Mouse (Mus musculus): ENCODE measurements around the gene Vstm4. TPM values are rescaled to one million over a fixed set of nuclear protein-coding genes. Genes with fewer than 3 reads are reported as not detected.

Gene Vstm4
- polyA plus RNA-seq, 1 experiment from 2014 or later: 35.4 TPM

- no peak for ATAC-seq (ENCODE audit: low FRiP score, low TSS enrichment)
- Histone ChIP-seq H3K4me3 (ENCODE audit: low read length) (no peak overlapping the region), H3K27ac (ENCODE audit: low read depth, low read length) (no peak overlapping the region), H3K4me2 (replicated peaks; ENCODE audit: low read depth, low read length) (no peak overlapping the region), H3K27me3 (ENCODE audit: control insufficient read depth, insufficient read depth, low read length) (no peaks in the 10 kb centered on the region), H3K4me1 (ENCODE audit: control insufficient read depth, insufficient read depth, low read length) (peaks cover 6% of the 10 kb centered on the region; the same call in 1 of the 2 replicates), H3K9ac (ENCODE audit: low read depth, low read length) (no peak overlapping the region), H3K9me3 (ENCODE audit: control insufficient read depth, low read length) (no peaks in the 10 kb centered on the region), H3K36me3 (ENCODE audit: control insufficient read depth, insufficient read depth, low read length) (no peaks in the 10 kb centered on the region)
- WGBS: 83% methylated on average over 3 of the region's 3 CpGs
Measured at GRCm38 (mm10) chr14:32903203-32903602, 46.6 kb downstream of the Vstm4 start.

GRCm38 (mm10) chr14:32906545-32906944 lies 50.0 kb downstream of the Vstm4 start:
- no peaks in the 10 kb centered on the region for H3K4me1 ChIP-seq (ENCODE audit: control insufficient read depth, insufficient read depth, low read length)
- H3K9me3 ChIP-seq (ENCODE audit: control insufficient read depth, low read length): no peaks in the 10 kb centered on the region
- no peaks in the 10 kb centered on the region for H3K27me3 ChIP-seq (ENCODE audit: control insufficient read depth, insufficient read depth, low read length)
- no peak for ATAC-seq (ENCODE audit: low FRiP score, low TSS enrichment)
- no peak overlapping the region for H3K9ac ChIP-seq (ENCODE audit: low read depth, low read length)
- no peak overlapping the region for H3K27ac ChIP-seq (ENCODE audit: low read depth, low read length)
- no peak overlapping the region for H3K4me3 ChIP-seq (ENCODE audit: low read length)
- H3K36me3 ChIP-seq (ENCODE audit: control insufficient read depth, insufficient read depth, low read length): no peaks in the 10 kb centered on the region
- 89% methylated on average over 3 of the region's 3 CpGs for WGBS
- H3K4me2 ChIP-seq (replicated peaks; ENCODE audit: low read depth, low read length): no peak overlapping the region

- WGBS: 77% methylated on average over 6 of the region's 6 CpGs
- no peak for ATAC-seq (ENCODE audit: low FRiP score, low TSS enrichment)
- H3K27me3 ChIP-seq (ENCODE audit: control insufficient read depth, insufficient read depth, low read length): no peaks in the 10 kb centered on the region
Measured at GRCm38 (mm10) chr14:32909112-32909511, 52.6 kb downstream of the Vstm4 start.

GRCm38 (mm10) chr14:32911187-32911586 lies 54.6 kb downstream of the Vstm4 start:
- 94% methylated on average over 4 of the region's 4 CpGs for WGBS
- no peak overlapping the region for H3K4me2 ChIP-seq (replicated peaks; ENCODE audit: low read depth, low read length)
- no peaks in the 10 kb centered on the region for H3K9me3 ChIP-seq (ENCODE audit: control insufficient read depth, low read length)
- H3K9ac ChIP-seq (ENCODE audit: low read depth, low read length): no peak overlapping the region
- no peak overlapping the region for H3K27ac ChIP-seq (ENCODE audit: low read depth, low read length)
- no peaks in the 10 kb centered on the region for H3K36me3 ChIP-seq (ENCODE audit: control insufficient read depth, insufficient read depth, low read length)
- no peaks in the 10 kb centered on the region for H3K27me3 ChIP-seq (ENCODE audit: control insufficient read depth, insufficient read depth, low read length)
- ATAC-seq (ENCODE audit: low FRiP score, low TSS enrichment): no peak
- no peak overlapping the region for H3K4me3 ChIP-seq (ENCODE audit: low read length)
- no peaks in the 10 kb centered on the region for H3K4me1 ChIP-seq (ENCODE audit: control insufficient read depth, insufficient read depth, low read length)

More at GRCm38 (mm10) chr14:32909112-32909511, 52.6 kb downstream of the Vstm4 start:
- no peak overlapping the region for H3K4me3 ChIP-seq (ENCODE audit: low read length)
- no peaks in the 10 kb centered on the region for H3K9me3 ChIP-seq (ENCODE audit: control insufficient read depth, low read length)
- H3K4me1 ChIP-seq (ENCODE audit: control insufficient read depth, insufficient read depth, low read length): no peaks in the 10 kb centered on the region
- H3K27ac ChIP-seq (ENCODE audit: low read depth, low read length): no peak overlapping the region
- H3K9ac ChIP-seq (ENCODE audit: low read depth, low read length): no peak overlapping the region
- no peak overlapping the region for H3K4me2 ChIP-seq (replicated peaks; ENCODE audit: low read depth, low read length)
- no peaks in the 10 kb centered on the region for H3K36me3 ChIP-seq (ENCODE audit: control insufficient read depth, insufficient read depth, low read length)

GRCm38 (mm10) chr14:32915360-32915759 lies 58.8 kb downstream of the Vstm4 start:
- no peak overlapping the region for H3K9ac ChIP-seq (ENCODE audit: low read depth, low read length)
- no peaks in the 10 kb centered on the region for H3K9me3 ChIP-seq (ENCODE audit: control insufficient read depth, low read length)
- no peak overlapping the region for H3K4me2 ChIP-seq (replicated peaks; ENCODE audit: low read depth, low read length)
- H3K4me3 ChIP-seq (ENCODE audit: low read length): no peak overlapping the region
- no peak for ATAC-seq (ENCODE audit: low FRiP score, low TSS enrichment)
- H3K27ac ChIP-seq (ENCODE audit: low read depth, low read length): peak overlapping the region; percentile 55
- no peaks in the 10 kb centered on the region for H3K27me3 ChIP-seq (ENCODE audit: control insufficient read depth, insufficient read depth, low read length)
- no peaks in the 10 kb centered on the region for H3K4me1 ChIP-seq (ENCODE audit: control insufficient read depth, insufficient read depth, low read length)
- no peaks in the 10 kb centered on the region for H3K36me3 ChIP-seq (ENCODE audit: control insufficient read depth, insufficient read depth, low read length)
- 60% methylated on average over 2 of the region's 2 CpGs for WGBS

DNA sequence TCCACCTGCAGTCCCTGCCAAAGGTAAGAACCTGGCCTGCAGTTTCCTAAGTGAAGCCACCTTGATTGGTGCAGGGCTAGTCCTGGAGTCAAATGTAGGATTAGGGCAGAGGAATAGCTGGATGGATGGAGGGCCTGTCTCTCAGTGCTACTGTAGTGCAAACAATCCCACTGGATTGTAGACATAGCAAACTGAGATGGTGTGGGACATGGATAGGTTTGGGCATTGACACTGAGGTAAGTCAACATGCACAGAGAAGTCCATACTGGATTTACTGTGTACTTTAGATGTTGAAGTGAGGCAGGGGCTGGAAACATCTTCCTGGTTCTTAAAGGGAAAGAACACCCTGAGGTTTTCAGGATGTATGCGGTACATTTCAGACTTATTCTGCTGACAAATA lies 61.4 kb downstream of the Vstm4 start:
- Histone ChIP-seq H3K9me3 (ENCODE audit: control insufficient read depth, low read length) (no peaks in the 10 kb centered on the region), H3K4me2 (replicated peaks; ENCODE audit: low read depth, low read length) (no peak overlapping the region), H3K36me3 (ENCODE audit: control insufficient read depth, insufficient read depth, low read length) (no peaks in the 10 kb centered on the region), H3K9ac (ENCODE audit: low read depth, low read length) (no peak overlapping the region), H3K27ac (ENCODE audit: low read depth, low read length) (no peak overlapping the region), H3K27me3 (ENCODE audit: control insufficient read depth, insufficient read depth, low read length) (no peaks in the 10 kb centered on the region), H3K4me3 (ENCODE audit: low read length) (no peak overlapping the region), H3K4me1 (ENCODE audit: control insufficient read depth, insufficient read depth, low read length) (no peaks in the 10 kb centered on the region)
- WGBS: 95% methylated on average over 1 of the region's 1 CpGs
- no peak for ATAC-seq (ENCODE audit: low FRiP score, low TSS enrichment)

GRCm38 (mm10) chr14:32923871-32924270 lies 67.3 kb downstream of the Vstm4 start:
- 0 out of 2 replicates have a peak, but pooled peaks cover 4% of the 10 kb centered on the region for H3K4me1 ChIP-seq (ENCODE audit: control insufficient read depth, insufficient read depth, low read length)
- WGBS: 60% methylated on average over 9 of the region's 9 CpGs
- no peaks in the 10 kb centered on the region for H3K9me3 ChIP-seq (ENCODE audit: control insufficient read depth, low read length)
- no peak overlapping the region for H3K9ac ChIP-seq (ENCODE audit: low read depth, low read length)
- ATAC-seq (ENCODE audit: low FRiP score, low TSS enrichment): no peak
- H3K4me2 ChIP-seq (replicated peaks; ENCODE audit: low read depth, low read length): no peak overlapping the region
- no peak overlapping the region for H3K27ac ChIP-seq (ENCODE audit: low read depth, low read length)
- no peaks in the 10 kb centered on the region for H3K36me3 ChIP-seq (ENCODE audit: control insufficient read depth, insufficient read depth, low read length)
- no peak overlapping the region for H3K4me3 ChIP-seq (ENCODE audit: low read length)
- H3K27me3 ChIP-seq (ENCODE audit: control insufficient read depth, insufficient read depth, low read length): no peaks in the 10 kb centered on the region

GRCm38 (mm10) chr14:32931709-32932108 lies 75.2 kb downstream of the Vstm4 start:
- no peak for ATAC-seq (ENCODE audit: low FRiP score, low TSS enrichment)
- H3K9ac ChIP-seq (ENCODE audit: low read depth, low read length): no peak overlapping the region
- no peaks in the 10 kb centered on the region for H3K36me3 ChIP-seq (ENCODE audit: control insufficient read depth, insufficient read depth, low read length)
- no peaks in the 10 kb centered on the region for H3K9me3 ChIP-seq (ENCODE audit: control insufficient read depth, low read length)
- H3K4me2 ChIP-seq (replicated peaks; ENCODE audit: low read depth, low read length): no peak overlapping the region
- H3K4me1 ChIP-seq (ENCODE audit: control insufficient read depth, insufficient read depth, low read length): no peaks in the 10 kb centered on the region
- WGBS: 89% methylated on average over 10 of the region's 10 CpGs
- 0 out of 2 replicates have a peak, but pooled peaks cover 4% of the 10 kb centered on the region for H3K27me3 ChIP-seq (ENCODE audit: control insufficient read depth, insufficient read depth, low read length)
- H3K4me3 ChIP-seq (ENCODE audit: low read length): no peak overlapping the region
- H3K27ac ChIP-seq (ENCODE audit: low read depth, low read length): no peak overlapping the region

DNA sequence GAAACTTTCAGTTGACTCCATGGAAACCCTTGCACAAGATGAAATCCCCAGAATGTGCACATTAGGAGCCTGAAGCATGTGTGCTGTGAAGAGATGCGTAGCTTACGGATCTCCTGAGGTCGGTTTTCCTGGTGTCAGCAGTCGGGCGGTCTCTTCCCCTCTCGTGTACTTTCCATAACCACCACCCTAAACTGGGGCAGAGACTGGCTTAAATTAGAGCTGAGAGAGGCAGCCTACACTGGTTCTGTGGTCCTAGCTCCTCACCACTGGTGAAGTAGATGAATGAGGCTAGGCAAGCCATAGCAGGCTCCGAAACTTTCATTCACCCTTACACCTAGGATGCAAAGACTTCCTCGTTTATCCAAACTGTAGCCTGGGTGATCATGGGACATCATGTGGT lies 75.7 kb downstream of the Vstm4 start:
- no peak overlapping the region for H3K4me2 ChIP-seq (replicated peaks; ENCODE audit: low read depth, low read length)

More for the DNA sequence above, 75.7 kb downstream of the Vstm4 start:
- no peak for ATAC-seq (ENCODE audit: low FRiP score, low TSS enrichment)
- Histone ChIP-seq H3K9me3 (ENCODE audit: control insufficient read depth, low read length) (no peaks in the 10 kb centered on the region), H3K36me3 (ENCODE audit: control insufficient read depth, insufficient read depth, low read length) (no peaks in the 10 kb centered on the region), H3K4me3 (ENCODE audit: low read length) (no peak overlapping the region), H3K27ac (ENCODE audit: low read depth, low read length) (no peak overlapping the region), H3K27me3 (ENCODE audit: control insufficient read depth, insufficient read depth, low read length) (0 out of 2 replicates have a peak, but pooled peaks cover 4% of the 10 kb centered on the region), H3K9ac (ENCODE audit: low read depth, low read length) (no peak overlapping the region), H3K4me1 (ENCODE audit: control insufficient read depth, insufficient read depth, low read length) (no peaks in the 10 kb centered on the region)
- WGBS: 89% methylated on average over 8 of the region's 8 CpGs

Measured in kidney, embryonic 14.5 days (tissue).